Mouse (Mus musculus): ENCODE results near the gene Gm20696. TPM values are rescaled to one million over a fixed set of nuclear protein-coding genes. Genes with fewer than 3 reads are reported as not detected.

The Gm20696 gene
- total and polyA plus RNA-seq, 3 experiments: 0.59 TPM; not detected in 2

GRCm38 (mm10) chr6:99677325-99677724, 10.7 kb upstream of the Gm20696 start:
- no peaks in the 10 kb centered on the region for H3K9me3 ChIP-seq (replicated peaks; ENCODE audit: low read length)
- in situ Hi-C loops (cut with MboI; ENCODE audit: low pct_ligation_motif_present, low pct_unique_long_range_greater_than_20kb, low sequenced_read_pairs): no loop called here
- peaks cover 0 to 10% of the 10 kb centered on the region in 2 experiments; a peak in 2 of 4 replicates for H3K4me1 ChIP-seq (ENCODE audit: control insufficient read depth in 1 of 2, insufficient read depth in 2 of 2)
- no peak overlapping the region for H3K4me2 ChIP-seq (ENCODE audit: insufficient read depth, low read depth, poor library complexity, severe bottlenecking)
- dilution Hi-C loops (cut with MboI; ENCODE audit: extremely low pct_ligation_motif_present, extremely low pct_unique_long_range_greater_than_20kb, low sequenced_read_pairs): no loop called here
- no peak overlapping the region for H3K27ac ChIP-seq (ENCODE audit: insufficient read depth, low read depth)
- no peak for DNase-seq (ENCODE audit: extremely low read depth)
- TF ChIP-seq SIN3A (IDR thresholded peaks at IDR 0.05; ENCODE audit: low read length) (no peak), MXI1 (IDR thresholded peaks at IDR 0.05; ENCODE audit: low read depth, low read length) (no peak), ZKSCAN1 (IDR thresholded peaks at IDR 0.05; ENCODE audit: borderline replicate concordance, low read depth, low read length) (no peak), ELF1 (IDR thresholded peaks at IDR 0.05; ENCODE audit: low read depth, low read length) (no peak), IRF4 (IDR thresholded peaks at IDR 0.05; ENCODE audit: low read depth, low read length) (no peak), SMC3 (IDR thresholded peaks at IDR 0.05; ENCODE audit: low read depth, low read length) (no peak), CTCF (conservative IDR thresholded peaks at IDR 0.05 in 1 of 2, IDR thresholded peaks at IDR 0.05 in 1 of 2; ENCODE audit: low read depth in 2 of 2, low read length in 2 of 2) (no peak), KAT2A (IDR thresholded peaks at IDR 0.05; ENCODE audit: insufficient replicate concordance, low read length) (no peak), JUN (IDR thresholded peaks at IDR 0.05; ENCODE audit: insufficient read depth, low read depth, low read length) (no peak), JUND (conservative IDR thresholded peaks at IDR 0.05; ENCODE audit: low read depth, low read length) (no peak), GABPA (IDR thresholded peaks at IDR 0.05; ENCODE audit: insufficient replicate concordance, low read depth, low read length) (no peak), UBTF (IDR thresholded peaks at IDR 0.05; ENCODE audit: low read depth, low read length) (no peak), E2F4 (IDR thresholded peaks at IDR 0.05; ENCODE audit: insufficient replicate concordance, low read depth, low read length) (no peak), POLR2AphosphoS2 (IDR thresholded peaks at IDR 0.05; ENCODE audit: low read depth, low read length) (no peak), NRF1 (IDR thresholded peaks at IDR 0.05; ENCODE audit: low read depth, low read length) (no peak), USF1 (IDR thresholded peaks at IDR 0.05; ENCODE audit: low read depth, low read length) (no peak)
- H3K36me3 ChIP-seq (replicated peaks in 1 of 2; ENCODE audit: control insufficient read depth in 1 of 2, insufficient read depth in 1 of 2, low read length in 1 of 2): no peaks in the 10 kb centered on the region
- no peak overlapping the region for H3K9ac ChIP-seq (ENCODE audit: insufficient read depth, low read depth)
- H3K27me3 ChIP-seq (replicated peaks): no peaks in the 10 kb centered on the region
- H3K4me3 ChIP-seq (replicated peaks in 1 of 3; ENCODE audit: low read depth in 2 of 3, low read length in 2 of 3, poor library complexity in 1 of 3): no peak overlapping the region
- H3K79me2 ChIP-seq (replicated peaks; ENCODE audit: control insufficient read depth, extremely low read depth, insufficient read depth, poor library complexity, severe bottlenecking): no peaks in the 10 kb centered on the region

- DNase-seq (ENCODE audit: extremely low read depth): no peak
- H3K9me3 ChIP-seq (replicated peaks; ENCODE audit: low read length): no peaks in the 10 kb centered on the region
- in situ Hi-C loops (cut with MboI; ENCODE audit: low pct_ligation_motif_present, low pct_unique_long_range_greater_than_20kb, low sequenced_read_pairs) (loop anchor here (25.0 kb wide), 1 partner anchor 113 kb away; no protein-coding TSS in a partner anchor), dilution Hi-C loops (cut with MboI; ENCODE audit: extremely low pct_ligation_motif_present, extremely low pct_unique_long_range_greater_than_20kb, low sequenced_read_pairs) (no loop called here)
- no peak overlapping the region for H3K27ac ChIP-seq (ENCODE audit: insufficient read depth, low read depth)
- no peak overlapping the region for H3K4me2 ChIP-seq (ENCODE audit: insufficient read depth, low read depth, poor library complexity, severe bottlenecking)
- no peaks in the 10 kb centered on the region for H3K36me3 ChIP-seq (replicated peaks in 1 of 2; ENCODE audit: control insufficient read depth in 1 of 2, insufficient read depth in 1 of 2, low read length in 1 of 2)
- TF ChIP-seq CHD2 (IDR thresholded peaks at IDR 0.05; ENCODE audit: low read length): no peak
- TF ChIP-seq ELF1 (IDR thresholded peaks at IDR 0.05; ENCODE audit: low read depth, low read length): no peak
- no peak for TF ChIP-seq CTCF (conservative IDR thresholded peaks at IDR 0.05 in 1 of 2, IDR thresholded peaks at IDR 0.05 in 1 of 2; ENCODE audit: low read depth in 2 of 2, low read length in 2 of 2)
- H3K9ac ChIP-seq (ENCODE audit: insufficient read depth, low read depth): no peak overlapping the region
- no peaks in the 10 kb centered on the region for H3K27me3 ChIP-seq (replicated peaks)
- no peaks in the 10 kb centered on the region for H3K79me2 ChIP-seq (replicated peaks; ENCODE audit: control insufficient read depth, extremely low read depth, insufficient read depth, poor library complexity, severe bottlenecking)
- no peak overlapping the region for H3K4me3 ChIP-seq (replicated peaks in 1 of 3; ENCODE audit: low read depth in 2 of 3, low read length in 2 of 3, poor library complexity in 1 of 3)
- peaks cover 0 to 4% of the 10 kb centered on the region in 2 experiments; a peak in 2 of 4 replicates for H3K4me1 ChIP-seq (ENCODE audit: control insufficient read depth in 1 of 2, insufficient read depth in 2 of 2)
Observed at GRCm38 (mm10) chr6:99674482-99674881, 7.9 kb upstream of the Gm20696 start.
